Mouse (Mus musculus) heart, adult 2 months (tissue): ENCODE measurements at regions not wholly inside any gene's neighbourhood (a gene's known extent, or its start where the extent isn't known, plus 50 kb on each side); places are given as distances from the start of the nearest gene placed in this dataset.

Experiments
- CTCF ChIP-seq: fragments of 200-600 bp; IDR thresholded peaks from 2 replicates; pipeline ENCODE4 v1.8.1; 2022; ENCODE audit warnings: antibody characterized with exemption, mild to moderate bottlenecking, moderate library complexity
- EP300 ChIP-seq: fragments of 200-500 bp; IDR thresholded peaks from 2 replicates; pipeline ENCODE4 v1.6.1; 2011; ENCODE audit warnings: low read depth, low read length, control low read depth; ENCODE audit not compliant: insufficient read depth
- POLR2A ChIP-seq: fragments of 200-500 bp; IDR thresholded peaks from 2 replicates; pipeline ENCODE4 v1.6.1; 2011; ENCODE audit warnings: mild to moderate bottlenecking, low read depth, low read length, control low read depth; ENCODE audit not compliant: insufficient read depth

GRCm38 (mm10) chr2:38439973-38440372, 71.5 kb upstream of the Nek6 start:
- TF ChIP-seq POLR2A (no peak), CTCF (no peak), EP300 (no peak)
